Mouse (Mus musculus) lung, embryonic 16.5 days (tissue): ENCODE data around the gene Rpl36al. TPM values are rescaled to one million over a fixed set of nuclear protein-coding genes. Genes with fewer than 3 reads are reported as not detected.

Source experiments
- ATAC-seq: fragments of 200-750 bp; cut with Nextera tagmentation; 2 replicates; pipeline ENCODE4 v1.8.0; 2017; ENCODE audit warnings: low read depth, mild to moderate bottlenecking, moderate library complexity
- H3K27ac ChIP-seq: fragments of 300-500 bp; sonication (generic); 2 replicates; pipeline ENCODE4 v1.5.1; 2014; ENCODE audit warnings: mild to moderate bottlenecking, control low read depth, low read length
- H3K27me3 ChIP-seq: fragments of 300-500 bp; sonication (generic); 2 replicates; pipeline ENCODE4 v1.6.1; 2014; ENCODE audit warnings: low read depth, low read length, mixed read lengths; ENCODE audit not compliant: control insufficient read depth, insufficient read depth
- H3K36me3 ChIP-seq: fragments of 300-500 bp; sonication (generic); 2 replicates; pipeline ENCODE4 v1.6.1; 2014; ENCODE audit warnings: low read length; ENCODE audit not compliant: control insufficient read depth, insufficient read depth
- H3K4me1 ChIP-seq: fragments of 300-500 bp; sonication (generic); replicated peaks from 2 replicates; pipeline ENCODE4 v1.6.1; 2014; ENCODE audit warnings: low read length, mixed read lengths; ENCODE audit not compliant: control insufficient read depth, insufficient read depth
- H3K4me2 ChIP-seq: fragments of 300-500 bp; sonication (generic); 2 replicates; pipeline ENCODE4 v1.6.1; 2014; ENCODE audit warnings: low read depth, low read length, control low read depth
- H3K4me3 ChIP-seq: fragments of 300-500 bp; sonication (generic); 2 replicates; pipeline ENCODE4 v1.5.1; 2014; ENCODE audit warnings: mild to moderate bottlenecking, low read length, control low read depth
- H3K9ac ChIP-seq: fragments of 300-500 bp; sonication (generic); 2 replicates; pipeline ENCODE4 v1.6.1; 2014; ENCODE audit warnings: low read length, control low read depth
- H3K9me3 ChIP-seq: fragments of 300-500 bp; sonication (generic); 2 replicates; pipeline ENCODE4 v1.6.1; 2016; ENCODE audit warnings: low read length; ENCODE audit not compliant: control insufficient read depth
- WGBS: fragments of 180-500 bp; shearing (Covaris S2); extraction: QIAGEN DNeasy Blood & Tissue Kit; methylation state at CpG from one replicate; pipeline ENCODE4 v1.1.7; 2014; 5-methylcytosine and 5-hydroxymethylcytosine counted together
- polyA plus RNA-seq: library from polyadenylated mRNA; unstranded; fragments of >200 nt; fragmentation: Nextera tagmentation; extraction: Ambion mirVana; gene quantifications from 2 replicates; pipeline ENCODE4 v1.2.1, GENCODE M21; 2015

Gene Rpl36al
- polyA plus RNA-seq, 1 experiment from 2014 or later = 530 TPM

DNA sequence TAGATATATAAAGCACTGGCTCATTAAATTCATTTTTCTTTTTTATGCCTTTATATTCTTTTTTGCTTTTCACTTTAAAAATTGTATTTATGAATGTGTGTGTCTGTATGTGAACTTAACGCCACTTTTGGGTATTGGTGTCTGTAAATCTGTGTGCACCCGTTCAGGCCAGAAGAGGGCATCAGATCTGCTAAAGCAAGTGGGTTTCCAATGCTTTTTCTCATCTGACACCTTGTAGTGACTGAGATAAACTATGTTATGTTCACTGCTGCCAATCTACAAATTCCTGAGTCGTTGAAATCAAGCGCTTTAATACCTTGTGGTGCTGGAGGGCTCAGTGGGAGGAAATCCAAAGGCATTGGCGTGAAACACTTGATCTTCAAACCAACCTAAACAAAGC is 27.2 kb upstream of the Rpl36al start:
- WGBS = 68% methylated on average over 5 of the region's 5 CpGs
- H3K4me1 ChIP-seq = no peaks in the 10 kb centered on the region
- H3K36me3 ChIP-seq = peaks cover 21% of the 10 kb centered on the region
- no peak overlapping the region for H3K27ac ChIP-seq
- no peak for ATAC-seq
- H3K4me3 ChIP-seq = no peak overlapping the region
- H3K9me3 ChIP-seq = no peaks in the 10 kb centered on the region
- H3K27me3 ChIP-seq = no peaks in the 10 kb centered on the region
- H3K9ac ChIP-seq = no peak overlapping the region
- H3K4me2 ChIP-seq = no peak overlapping the region

DNA sequence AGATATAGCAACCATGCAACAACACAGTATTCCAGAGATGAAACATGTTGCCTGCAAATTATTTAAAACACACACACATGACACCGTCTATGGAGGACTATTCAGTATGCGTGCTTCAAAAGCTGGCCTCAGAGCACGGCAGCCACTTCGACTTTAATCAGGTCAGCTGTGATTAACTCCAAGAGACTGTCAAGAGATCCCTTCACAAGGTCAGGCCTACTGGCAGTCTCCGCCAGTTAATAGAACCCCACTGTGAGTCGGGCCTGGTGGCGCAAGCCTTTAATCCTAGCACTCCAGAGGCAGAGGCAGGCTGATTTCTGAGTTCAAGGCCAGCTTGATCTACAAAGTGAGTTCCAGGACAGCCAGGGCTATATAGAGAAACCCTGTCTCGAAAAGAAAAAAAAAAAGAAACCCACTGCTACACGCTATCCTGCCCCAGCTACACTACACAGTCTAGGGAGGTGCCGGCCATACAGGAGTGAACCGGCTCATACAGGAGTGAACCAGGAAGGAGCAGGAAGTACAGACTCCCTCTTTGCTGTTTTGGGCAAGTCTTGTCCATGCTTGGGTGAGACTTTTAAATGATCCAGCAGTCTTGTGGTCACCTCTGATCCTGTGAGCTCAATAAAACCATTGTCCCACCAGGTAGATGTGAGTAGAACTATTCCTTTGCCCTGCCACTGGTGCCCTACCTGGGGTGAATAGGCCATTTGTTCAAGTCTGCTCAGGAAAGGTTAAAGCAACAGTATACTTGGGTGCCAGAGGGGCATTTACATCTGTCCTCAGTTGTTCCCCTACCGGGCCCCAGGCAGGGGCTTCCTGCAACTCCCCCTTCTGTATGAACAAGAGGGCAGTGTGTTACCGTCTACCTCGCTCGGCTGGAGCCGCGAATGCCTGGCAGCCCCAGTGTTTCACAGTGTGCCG is 26.4 kb upstream of the Rpl36al start:
- Histone ChIP-seq H3K9ac (no peak overlapping the region), H3K9me3 (no peaks in the 10 kb centered on the region), H3K27me3 (no peaks in the 10 kb centered on the region), H3K36me3 (peaks cover 19% of the 10 kb centered on the region), H3K4me1 (no peaks in the 10 kb centered on the region), H3K4me3 (no peak overlapping the region), H3K4me2 (no peak overlapping the region), H3K27ac (no peak overlapping the region)
- WGBS = 89% methylated on average over 18 of the region's 18 CpGs
- ATAC-seq = no peak

- no peak for ATAC-seq
- Histone ChIP-seq H3K4me2 (no peak overlapping the region), H3K27me3 (no peaks in the 10 kb centered on the region), H3K9me3 (no peaks in the 10 kb centered on the region), H3K9ac (no peak overlapping the region), H3K4me3 (no peak overlapping the region), H3K4me1 (no peaks in the 10 kb centered on the region), H3K36me3 (peaks cover 22% of the 10 kb centered on the region), H3K27ac (no peak overlapping the region)
- 92% methylated on average over 2 of the region's 2 CpGs for WGBS
Observed at GRCm38 (mm10) chr12:69208520-69208919, 24.6 kb upstream of the Rpl36al start.

- no peak overlapping the region for H3K4me3 ChIP-seq
- 93% methylated on average over 7 of the region's 7 CpGs for WGBS
- no peak overlapping the region for H3K4me2 ChIP-seq
- no peak overlapping the region for H3K27ac ChIP-seq
- H3K9ac ChIP-seq = no peak overlapping the region
- H3K4me1 ChIP-seq = no peaks in the 10 kb centered on the region
- H3K27me3 ChIP-seq = no peaks in the 10 kb centered on the region
- ATAC-seq = no peak
- H3K9me3 ChIP-seq = no peaks in the 10 kb centered on the region
- H3K36me3 ChIP-seq = peaks cover 18% of the 10 kb centered on the region
Observed at GRCm38 (mm10) chr12:69207926-69208325, 24.0 kb upstream of the Rpl36al start.

- no peaks in the 10 kb centered on the region for H3K9me3 ChIP-seq
- H3K4me2 ChIP-seq = no peak overlapping the region
- 86% methylated on average over 8 of the region's 8 CpGs for WGBS
- H3K36me3 ChIP-seq = peaks cover 16% of the 10 kb centered on the region
- H3K27ac ChIP-seq = no peak overlapping the region
- H3K9ac ChIP-seq = no peak overlapping the region
- no peak overlapping the region for H3K4me3 ChIP-seq
- H3K27me3 ChIP-seq = no peaks in the 10 kb centered on the region
- ATAC-seq = no peak
- no peaks in the 10 kb centered on the region for H3K4me1 ChIP-seq
Observed at GRCm38 (mm10) chr12:69207396-69207795, 23.5 kb upstream of the Rpl36al start.

GRCm38 (mm10) chr12:69204052-69204833 is 20.4 kb upstream of the Rpl36al start, which contains the start of gene Gm49384:
Gene Gm49384 (minus strand): TSS chr12:69204267.
- no peak within 1 kb of the TSS for H3K27ac ChIP-seq
- H3K27me3 ChIP-seq = no peaks in the 10 kb centered on the region
- peaks cover 3% of the 10 kb centered on the region; the same call in 1 of the 2 replicates for H3K4me1 ChIP-seq
- no peak for ATAC-seq
- H3K4me2 ChIP-seq = no peak within 1 kb of the TSS
- WGBS = 78% methylated on average over 16 of the region's 16 CpGs
- H3K9ac ChIP-seq = no peak within 1 kb of the TSS
- no peaks in the 10 kb centered on the region for H3K9me3 ChIP-seq
- no peak within 1 kb of the TSS for H3K4me3 ChIP-seq
- H3K36me3 ChIP-seq = peaks cover 21% of the 10 kb centered on the region

- Histone ChIP-seq H3K27ac (no peak overlapping the region), H3K4me2 (no peak overlapping the region; the same call in 1 of the 2 replicates), H3K27me3 (no peaks in the 10 kb centered on the region), H3K9me3 (no peaks in the 10 kb centered on the region), H3K4me3 (no peak overlapping the region), H3K9ac (no peak overlapping the region), H3K4me1 (peaks cover 21% of the 10 kb centered on the region), H3K36me3 (peaks cover 14% of the 10 kb centered on the region)
- ATAC-seq = no peak
Observed at GRCm38 (mm10) chr12:69198985-69199384, 15.1 kb upstream of the Rpl36al start.

- peak within 1 kb of the TSS; percentile 84 for H3K9ac ChIP-seq
- 1% methylated on average over 18 of the region's 18 CpGs for WGBS
- peak; percentile 53 for ATAC-seq
- H3K4me2 ChIP-seq = peak within 1 kb of the TSS; percentile 99
- H3K27ac ChIP-seq = peak within 1 kb of the TSS; percentile 86
- H3K9me3 ChIP-seq = no peaks in the 10 kb centered on the region
- H3K27me3 ChIP-seq = no peaks in the 10 kb centered on the region
- peak within 1 kb of the TSS; percentile 98 for H3K4me3 ChIP-seq
- peaks cover 21% of the 10 kb centered on the region for H3K4me1 ChIP-seq
- H3K36me3 ChIP-seq = peaks cover 12% of the 10 kb centered on the region
Observed at GRCm38 (mm10) chr12:69198164-69198535, 14.3 kb upstream of the Rpl36al start, which contains the start of gene Dnaaf2. Gene Dnaaf2 (minus strand): TSS chr12:69198429.
